Mouse (Mus musculus) spleen, embryonic (tissue): Measurements from ENCODE around the gene Rps12-ps3.

Source experiments
- CTCF ChIA-PET: fragments of 350-600 bp; sonication (Branson Sonifier 250); formaldehyde crosslinking; loops from one replicate; lab custom pipeline; 2022; lab: Charles Lee

Rps12-ps3 gene

DNA sequence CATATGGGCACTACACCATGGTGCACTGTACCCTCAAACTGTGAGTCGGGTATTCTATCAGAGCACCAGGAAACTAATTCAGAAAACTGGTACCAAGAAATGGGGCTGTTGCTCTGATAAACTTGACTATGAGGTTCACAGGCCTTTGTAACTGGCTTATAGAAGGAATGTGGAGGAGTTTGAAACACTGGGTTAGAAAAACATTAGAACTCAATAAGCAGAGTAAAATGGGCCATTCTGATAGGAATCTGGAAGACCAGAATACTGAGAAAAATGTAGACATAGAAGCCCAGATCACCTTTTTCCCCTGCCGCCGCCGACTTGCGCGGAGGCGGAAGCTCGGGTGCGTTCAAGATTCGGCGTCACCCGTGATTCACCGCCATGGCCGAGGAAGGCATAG, at the start of gene Rps12-ps3:
Rps12-ps3 (plus strand) TSS at position 301 of the 400 bp plus-strand sequence.
- CTCF ChIA-PET = no interaction called here

- CTCF ChIA-PET = no interaction called here
Observed at GRCm38 (mm10) chr19:59273190-59273589, 48.9 kb upstream of the Rps12-ps3 start.

GRCm38 (mm10) chr19:59276354-59276753, 45.7 kb upstream of the Rps12-ps3 start:
- CTCF ChIA-PET = no interaction called here

DNA sequence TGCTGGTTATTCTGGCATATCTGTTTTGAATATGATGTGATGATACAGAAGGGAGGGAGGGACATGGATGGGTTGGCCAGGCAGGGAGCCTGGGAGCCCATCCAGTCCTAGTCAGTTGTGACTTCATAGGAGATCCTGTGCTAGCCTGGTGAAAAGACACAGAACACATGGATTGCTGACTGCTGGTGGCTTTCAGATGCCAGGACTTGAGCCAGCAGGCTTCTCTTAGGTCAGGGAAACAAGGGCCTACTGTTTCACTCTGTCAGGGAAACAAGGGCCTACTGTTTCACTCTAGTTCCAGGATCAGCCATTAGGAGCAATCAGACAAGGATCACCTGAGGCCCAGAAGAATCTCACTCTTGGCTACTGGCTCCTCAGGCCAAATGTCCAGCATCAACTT, 41.2 kb upstream of the Rps12-ps3 start:
- CTCF ChIA-PET = no interaction called here

- CTCF ChIA-PET = no interaction called here
Observed at GRCm38 (mm10) chr19:59282001-59282400, 40.1 kb upstream of the Rps12-ps3 start.

GRCm38 (mm10) chr19:59289042-59289441, 33.0 kb upstream of the Rps12-ps3 start:
- CTCF ChIA-PET = no interaction called here

DNA sequence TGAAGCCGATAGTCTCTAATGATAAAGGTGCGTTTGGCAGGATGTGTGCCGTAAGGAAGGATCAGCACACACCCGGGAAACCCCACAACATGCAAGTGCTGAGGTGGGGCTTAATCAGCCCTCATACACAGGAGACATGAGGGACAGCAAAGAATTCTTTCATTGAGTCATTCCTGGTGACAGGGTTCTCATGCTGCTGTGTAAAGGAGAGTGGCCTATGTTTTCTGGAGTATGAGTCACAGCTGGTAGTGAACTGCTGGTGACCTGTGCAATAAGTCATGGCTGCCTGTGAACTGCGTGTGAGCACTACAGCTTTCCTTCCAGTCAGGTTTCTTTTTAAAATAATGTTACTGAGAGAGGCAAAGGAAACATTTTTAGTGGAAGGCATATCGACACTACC, 32.3 kb upstream of the Rps12-ps3 start:
- CTCF ChIA-PET = no interaction called here

DNA sequence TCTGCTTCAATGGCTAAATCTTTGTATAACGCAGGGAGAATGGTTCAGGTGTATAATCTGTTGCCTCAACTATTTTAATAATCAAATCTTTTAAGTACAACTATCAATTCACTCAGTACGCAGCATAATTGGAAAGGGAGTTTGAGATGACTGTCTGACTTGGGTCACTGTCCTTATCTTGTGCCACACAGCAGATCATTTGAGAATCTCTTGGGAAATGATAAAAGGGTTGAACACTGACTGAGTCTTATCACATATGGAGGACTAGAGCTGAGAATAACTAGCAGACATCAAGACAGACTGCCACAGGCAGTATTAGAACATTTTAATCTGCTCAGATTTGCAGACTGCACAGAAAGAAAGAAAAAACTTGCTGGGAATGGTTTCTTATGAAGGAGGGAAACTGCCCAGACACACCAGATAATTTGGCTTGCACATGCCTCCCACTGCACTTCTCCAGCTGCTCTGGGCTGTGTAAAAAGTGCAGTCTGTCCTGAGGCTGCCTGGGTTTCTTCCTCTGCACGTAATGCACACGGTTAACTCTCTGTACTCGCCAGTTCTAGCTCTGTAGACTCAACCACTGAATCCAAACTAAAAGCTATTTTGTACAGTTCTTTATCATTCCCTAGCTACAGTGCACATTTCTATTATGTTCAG, 29.8 kb upstream of the Rps12-ps3 start:
- CTCF ChIA-PET = no interaction called here

DNA sequence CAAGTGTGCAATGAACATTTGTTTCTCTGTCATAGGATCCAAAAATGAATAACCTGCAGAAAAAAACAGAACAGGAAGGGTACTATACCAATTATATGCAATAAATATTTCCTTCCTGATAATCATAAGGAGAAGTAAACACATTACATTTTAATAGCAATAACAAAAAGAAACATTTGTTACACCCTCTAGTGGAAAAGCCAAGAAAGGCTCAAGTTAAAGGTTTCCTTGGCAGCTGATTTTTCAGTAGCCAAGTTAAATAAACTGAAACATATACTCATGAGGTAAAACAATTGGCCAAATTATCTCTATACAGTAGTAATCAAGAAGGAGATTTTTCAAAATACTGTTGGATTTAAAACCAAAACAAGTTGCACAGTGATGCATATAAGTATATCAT, 6.8 kb upstream of the Rps12-ps3 start:
- CTCF ChIA-PET = no interaction called here

DNA sequence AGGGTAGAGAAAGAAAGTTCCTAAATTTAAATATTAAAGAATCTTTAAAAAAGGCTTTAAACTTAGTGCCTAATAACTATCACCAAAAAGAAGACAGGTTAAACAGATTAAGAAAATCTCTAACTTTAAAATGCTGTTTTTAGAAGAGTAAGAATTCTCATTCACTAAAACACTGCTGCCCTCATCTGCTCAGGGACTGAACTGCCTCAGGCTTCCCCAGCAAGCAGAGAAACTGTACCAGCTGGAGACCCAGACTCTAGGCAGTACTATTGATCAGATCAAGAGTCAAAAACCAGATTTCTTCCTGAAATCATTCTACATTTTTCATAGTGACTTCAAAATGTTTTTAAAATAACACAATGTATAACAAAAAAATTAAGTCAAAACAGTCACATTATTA, 5.5 kb upstream of the Rps12-ps3 start:
- CTCF ChIA-PET = no interaction called here

GRCm38 (mm10) chr19:59330816-59331225, 8.7 kb downstream of the Rps12-ps3 start:
- CTCF ChIA-PET = interaction anchor here (0.7 kb wide), 1 partner anchor 21 kb away, joined by 3 read pairs; no protein-coding TSS in a partner anchor

- CTCF ChIA-PET = no interaction called here
Observed at GRCm38 (mm10) chr19:59336655-59337054, 14.6 kb downstream of the Rps12-ps3 start.

GRCm38 (mm10) chr19:59337872-59338681, 16.0 kb downstream of the Rps12-ps3 start:
- CTCF ChIA-PET = no interaction called here

DNA sequence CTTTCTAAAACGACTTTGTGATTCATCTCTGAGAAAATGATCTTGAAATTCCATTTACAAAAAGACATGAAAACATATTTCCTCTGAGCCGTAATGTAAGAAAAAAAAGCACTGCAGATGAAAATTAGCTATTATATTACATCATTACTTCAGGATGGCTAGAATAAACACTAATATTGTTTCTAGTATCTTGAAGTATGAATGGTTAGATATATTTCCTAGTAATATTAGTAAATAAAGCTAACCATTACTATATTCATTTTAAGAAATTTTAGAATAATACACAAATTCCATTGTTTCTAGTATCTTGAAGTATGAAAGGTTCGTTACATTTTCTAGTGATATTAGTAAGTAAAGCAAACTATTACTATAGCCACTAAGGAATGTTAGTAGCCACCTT, 17.8 kb downstream of the Rps12-ps3 start:
- CTCF ChIA-PET = no interaction called here

GRCm38 (mm10) chr19:59342964-59343363, 20.9 kb downstream of the Rps12-ps3 start:
- CTCF ChIA-PET = interaction anchor here (0.7 to 1.2 kb wide), 2 partner anchors 13 to 102 kb away, joined by 3 to 4 read pairs; no protein-coding TSS in a partner anchor

GRCm38 (mm10) chr19:59344304-59344711, 22.2 kb downstream of the Rps12-ps3 start:
- CTCF ChIA-PET = interaction anchor here (1.2 kb wide), 1 partner anchor 15 kb away, joined by 3 read pairs; no protein-coding TSS in a partner anchor

- CTCF ChIA-PET = no interaction called here
Observed at GRCm38 (mm10) chr19:59345081-59345657, 23.1 kb downstream of the Rps12-ps3 start.

DNA sequence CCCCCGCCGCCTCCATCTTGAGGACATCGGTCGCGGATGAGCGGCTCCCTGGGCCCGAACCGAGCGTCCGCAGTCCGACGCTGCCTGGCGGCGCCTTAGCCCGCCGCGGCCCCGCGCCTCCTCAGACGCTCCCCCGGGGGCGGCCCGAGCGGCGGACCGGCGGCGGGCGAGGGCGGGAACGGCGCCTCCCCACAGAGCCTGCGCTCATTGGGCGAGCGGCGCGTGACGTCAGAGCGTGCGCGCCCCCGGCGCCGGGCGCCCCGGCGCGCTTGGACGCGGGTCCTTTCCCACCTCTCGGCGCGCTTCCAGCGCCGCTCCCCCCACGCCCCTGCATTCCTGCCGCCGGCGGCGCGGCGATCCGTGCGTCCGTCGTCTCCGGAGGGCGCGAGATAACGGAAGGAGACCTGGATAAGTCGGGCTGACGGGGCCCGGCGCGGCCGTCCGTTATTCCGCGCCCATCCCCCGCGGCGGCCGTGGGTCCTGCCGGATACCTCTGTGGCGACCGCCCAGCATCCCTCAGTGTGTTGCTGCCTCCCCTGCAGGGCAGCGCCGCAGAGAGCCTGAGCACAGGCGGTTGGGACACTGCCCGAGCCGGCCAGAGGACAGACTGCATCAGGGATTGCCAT, 23.7 kb downstream of the Rps12-ps3 start, which contains the start of gene Pdzd8:
Pdzd8 (minus strand) TSS at position 123 of the 626 bp plus-strand sequence.
- CTCF ChIA-PET = no interaction called here

DNA sequence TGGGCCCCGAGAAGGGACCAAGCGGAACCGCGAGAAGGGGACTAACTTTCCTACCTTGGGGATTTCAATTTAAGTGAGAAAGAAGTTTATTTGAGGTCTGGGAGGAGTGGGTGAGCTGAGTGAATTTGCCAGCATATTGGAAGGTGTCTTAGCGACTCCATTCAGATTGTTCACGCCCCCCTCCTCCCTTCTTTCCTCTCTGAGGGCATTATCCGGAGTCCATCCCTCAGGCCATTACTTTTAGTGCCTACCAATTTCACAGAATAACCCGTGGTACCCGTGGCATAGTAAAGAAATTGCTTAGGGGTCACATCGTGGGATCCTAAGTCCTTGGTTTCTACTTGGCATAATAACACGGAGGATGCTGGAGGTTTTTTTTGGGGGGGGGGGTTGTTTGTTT, 24.2 kb downstream of the Rps12-ps3 start:
- CTCF ChIA-PET = no interaction called here

DNA sequence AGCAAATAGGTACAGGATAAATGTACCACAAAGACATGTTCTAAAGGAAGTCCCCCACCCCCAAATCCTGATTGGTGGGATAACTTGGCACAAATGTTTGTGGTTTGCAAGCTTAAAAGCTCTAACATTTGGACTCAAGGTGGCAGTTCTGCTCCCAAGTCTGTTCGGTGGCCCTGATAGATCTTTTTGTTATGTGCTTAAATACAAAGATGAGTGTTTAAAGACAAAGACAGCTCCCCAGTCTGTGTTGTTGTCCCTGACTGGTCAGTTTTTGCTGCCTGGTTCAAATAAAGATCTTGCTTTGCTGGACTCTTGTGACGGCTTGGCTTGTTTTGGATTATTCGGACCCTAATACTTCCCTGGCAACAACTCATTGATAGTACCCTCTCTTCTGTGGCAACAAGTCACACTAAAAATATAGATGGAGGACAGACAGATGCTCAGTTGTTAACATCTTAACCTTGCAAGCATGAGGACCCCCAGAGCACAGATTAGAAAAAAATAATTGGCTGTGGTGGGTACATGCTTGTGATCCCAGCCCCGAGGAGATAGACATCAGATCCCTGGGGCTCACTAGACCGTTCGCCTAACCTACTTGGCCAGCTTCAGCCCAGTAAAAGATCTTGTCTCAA, 27.4 kb downstream of the Rps12-ps3 start:
- CTCF ChIA-PET = no interaction called here

DNA sequence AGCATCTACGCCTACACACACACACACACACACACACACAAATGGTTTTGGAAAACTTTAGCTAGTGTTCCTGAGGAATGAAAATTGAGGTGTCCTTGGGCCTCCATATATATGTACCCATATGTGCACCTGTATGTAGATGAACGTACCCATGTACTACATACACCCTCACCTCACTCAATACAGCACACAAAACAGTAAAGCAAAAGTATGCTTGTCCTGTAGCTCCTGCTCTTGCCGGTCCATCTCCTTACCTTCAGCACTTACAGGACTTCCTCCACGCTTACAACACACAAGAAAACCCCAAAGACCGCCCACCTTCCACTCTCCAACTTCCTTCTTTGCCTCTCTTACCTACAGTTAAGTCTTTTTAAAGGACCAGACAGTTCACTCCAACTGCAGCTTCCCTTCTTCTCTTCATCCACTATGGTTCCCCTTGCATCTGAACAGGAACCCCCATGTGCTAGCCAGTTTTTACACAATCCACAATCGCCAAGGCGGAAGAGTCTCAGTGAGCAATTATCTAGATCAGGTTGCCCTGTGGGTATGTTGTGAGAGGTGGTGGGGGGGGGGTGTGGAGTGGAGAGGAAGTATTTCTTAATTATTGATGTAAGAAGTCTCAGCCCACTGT, 28.3 kb downstream of the Rps12-ps3 start:
- CTCF ChIA-PET = no interaction called here
